Mouse (Mus musculus): ENCODE results near the gene Adam17.
A peak's percentile ranks its signal among the peaks of the same experiment; 100 is the strongest.
"Not testable (repeated sequence)": the region's sequence is repeated elsewhere in the genome, so short reads cannot be mapped to it uniquely, and the experiment has no call there.

Gene Adam17

GRCm38 (mm10) chr12:21373100-21373819 lies at the start of gene Adam17:
Adam17 (minus strand) TSS chr12:21373632.
- peak; percentile 97 for DNase-seq (ENCODE audit: low spot score in 2 of 2)

- peak; percentile 32 to 52 for DNase-seq (ENCODE audit: low spot score in 2 of 2)
These were observed 45.2 kb upstream of the Adam17 start for GRCm38 (mm10) chr12:21418621-21419131.

- no peak for DNase-seq (ENCODE audit: low spot score in 2 of 2)
These were observed 44.7 kb upstream of the Adam17 start for GRCm38 (mm10) chr12:21418083-21418482.

GRCm38 (mm10) chr12:21417100-21418070 lies 44.0 kb upstream of the Adam17 start, which contains the start of gene Ywhaq:
Ywhaq (minus strand) TSS chr12:21417637.
- DNase-seq (ENCODE audit: low spot score in 2 of 2), result peak; percentile 98 to 99

GRCm38 (mm10) chr12:21416506-21416905 lies 43.1 kb upstream of the Adam17 start:
- peak; percentile 49 for DNase-seq (ENCODE audit: low spot score in 2 of 2)

GRCm38 (mm10) chr12:21410620-21411019 lies 37.2 kb upstream of the Adam17 start:
- no peak for DNase-seq (ENCODE audit: low spot score in 2 of 2)

GRCm38 (mm10) chr12:21409651-21410050 lies 36.2 kb upstream of the Adam17 start:
- DNase-seq (ENCODE audit: low spot score in 2 of 2), result no peak

GRCm38 (mm10) chr12:21408789-21409367 lies 35.4 kb upstream of the Adam17 start:
- no peak for DNase-seq (ENCODE audit: low spot score in 2 of 2)

GRCm38 (mm10) chr12:21402771-21403170 lies 29.3 kb upstream of the Adam17 start:
- no peak for DNase-seq (ENCODE audit: low spot score in 2 of 2)

- no peak for DNase-seq (ENCODE audit: low spot score in 2 of 2)
These were observed 12.8 kb upstream of the Adam17 start for GRCm38 (mm10) chr12:21386201-21386600.

GRCm38 (mm10) chr12:21378765-21379346 lies 5.4 kb upstream of the Adam17 start:
- not testable (repeated sequence) for DNase-seq (ENCODE audit: low spot score in 2 of 2)

- no peak for DNase-seq (ENCODE audit: low spot score in 2 of 2)
These were observed 2.1 kb upstream of the Adam17 start for GRCm38 (mm10) chr12:21375376-21376157.

GRCm38 (mm10) chr12:21373820-21374475 lies 516 bp upstream of the Adam17 start:
- no peak for DNase-seq (ENCODE audit: low spot score in 2 of 2)

GRCm38 (mm10) chr12:21370035-21370611 lies 3.3 kb downstream of the Adam17 start:
- no peak for DNase-seq (ENCODE audit: low spot score in 2 of 2)

GRCm38 (mm10) chr12:21369087-21369410 lies 4.4 kb downstream of the Adam17 start:
- no peak for DNase-seq (ENCODE audit: low spot score in 2 of 2)

GRCm38 (mm10) chr12:21368376-21369086 lies 4.9 kb downstream of the Adam17 start:
- DNase-seq (ENCODE audit: low spot score in 2 of 2), result no peak

- no peak for DNase-seq (ENCODE audit: low spot score in 2 of 2)
These were observed 8.6 kb downstream of the Adam17 start for GRCm38 (mm10) chr12:21364624-21365435.

- no peak for DNase-seq (ENCODE audit: low spot score in 2 of 2)
These were observed 10.2 kb downstream of the Adam17 start for GRCm38 (mm10) chr12:21363195-21363594.
